Mouse (Mus musculus) gastrocnemius, adult 2 months (tissue): ENCODE measurements around the gene Zfp941. TPM values are rescaled to one million over a fixed set of nuclear protein-coding genes. Genes with fewer than 3 reads are reported as not detected.
"Not testable (repeated sequence)": the region's sequence is repeated elsewhere in the genome, so short reads cannot be mapped to it uniquely, and the experiment has no call there.

Experiments
- DNase-seq: peaks from one replicate; pipeline ENCODE4 v3.0.0; 2022
- H3K27ac ChIP-seq: fragments of 200-600 bp; 2 replicates; pipeline ENCODE4 v1.8.1; 2022; ENCODE audit warnings: mild to moderate bottlenecking
- H3K4me3 ChIP-seq: fragments of 200-600 bp; 2 replicates; pipeline ENCODE4 v1.8.1; 2022; ENCODE audit warnings: mild to moderate bottlenecking, moderate library complexity
- CTCF ChIP-seq: fragments of 200-600 bp; IDR thresholded peaks from 2 replicates; pipeline ENCODE4 v1.8.1; 2022; ENCODE audit warnings: antibody characterized with exemption, mild to moderate bottlenecking, moderate library complexity
- intact Hi-C: fragments of 180-260 bp; cut with DNase I; formaldehyde crosslinking; loops from one replicate; pipeline ENCODE4 v1.15.1; 2025
- total RNA-seq, 2 experiments: library from RNA; stranded (reverse); gene quantifications; 2 replicates each; pipeline ENCODE4 v1.2.3; 2021

Zfp941 gene
- total RNA-seq, 2 experiments from 2014 or later: not detected

DNA sequence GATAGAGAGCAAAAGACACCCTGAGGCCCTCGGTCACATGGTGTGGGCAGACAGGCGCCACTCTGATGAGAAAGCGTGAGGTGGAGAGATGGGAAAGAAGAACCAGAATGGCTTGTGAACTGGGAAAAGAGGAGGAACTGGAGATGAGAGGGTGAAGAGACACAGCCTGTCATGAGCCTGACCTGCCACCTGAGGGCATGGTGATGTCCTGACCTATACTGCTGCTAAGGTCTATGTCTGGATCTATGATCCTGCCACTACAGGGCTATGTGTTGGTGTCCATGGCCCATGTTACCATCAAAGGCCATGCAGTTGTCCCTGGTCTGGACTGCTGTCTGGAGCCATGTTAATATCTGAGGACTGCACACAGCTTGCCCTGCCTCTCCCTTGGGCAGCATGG lies 24.4 kb downstream of the Zfp941 start:
- H3K4me3 ChIP-seq: no peak overlapping the region
- H3K27ac ChIP-seq: no peak overlapping the region
- TF ChIP-seq CTCF: no peak
- intact Hi-C loops: no loop called here
- no peak for DNase-seq

DNA sequence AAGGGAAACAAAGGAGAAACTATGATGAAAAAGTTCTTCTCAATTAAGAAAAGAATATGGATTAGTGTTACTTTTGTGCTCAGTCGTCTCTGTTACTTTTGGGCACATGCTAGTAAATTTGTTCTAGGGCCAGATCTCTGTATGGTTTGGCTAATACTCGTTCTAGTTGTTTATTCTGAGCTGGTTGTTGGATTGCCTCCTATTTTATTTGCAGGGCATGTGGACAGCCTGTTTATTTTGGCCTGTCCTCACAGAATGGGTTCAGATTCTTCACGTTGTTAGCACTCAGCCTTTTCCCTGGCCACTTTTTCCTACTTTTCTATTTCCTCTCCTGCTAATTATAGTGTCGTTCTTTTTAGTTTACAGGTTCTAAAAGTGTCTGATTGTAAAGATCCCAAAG lies 28.4 kb downstream of the Zfp941 start:
- Histone ChIP-seq H3K4me3 (no peak overlapping the region), H3K27ac (no peak overlapping the region)
- intact Hi-C loops: no loop called here
- no peak for TF ChIP-seq CTCF
- DNase-seq: no peak

DNA sequence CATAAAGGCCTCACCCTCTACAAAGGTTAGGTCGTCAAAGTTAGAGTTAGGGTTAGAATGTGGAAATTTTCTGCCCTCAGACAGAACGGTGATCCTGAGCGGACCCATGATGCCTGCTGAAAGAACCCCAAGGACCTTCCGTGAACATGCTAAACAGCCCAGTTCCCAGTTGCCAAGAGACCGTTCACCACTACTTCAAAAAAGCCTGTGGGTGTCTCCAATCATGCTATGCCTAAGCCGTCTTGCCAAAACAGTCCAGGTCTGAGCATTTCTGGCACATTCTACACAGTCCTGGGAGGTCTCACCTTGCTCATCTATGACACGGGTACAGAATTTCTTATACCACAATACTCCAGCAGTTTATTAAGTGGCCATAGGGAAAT lies 33.9 kb downstream of the Zfp941 start:
- H3K27ac ChIP-seq: no peak overlapping the region
- no peak for TF ChIP-seq CTCF
- intact Hi-C loops: no loop called here
- H3K4me3 ChIP-seq: no peak overlapping the region
- DNase-seq: no peak

DNA sequence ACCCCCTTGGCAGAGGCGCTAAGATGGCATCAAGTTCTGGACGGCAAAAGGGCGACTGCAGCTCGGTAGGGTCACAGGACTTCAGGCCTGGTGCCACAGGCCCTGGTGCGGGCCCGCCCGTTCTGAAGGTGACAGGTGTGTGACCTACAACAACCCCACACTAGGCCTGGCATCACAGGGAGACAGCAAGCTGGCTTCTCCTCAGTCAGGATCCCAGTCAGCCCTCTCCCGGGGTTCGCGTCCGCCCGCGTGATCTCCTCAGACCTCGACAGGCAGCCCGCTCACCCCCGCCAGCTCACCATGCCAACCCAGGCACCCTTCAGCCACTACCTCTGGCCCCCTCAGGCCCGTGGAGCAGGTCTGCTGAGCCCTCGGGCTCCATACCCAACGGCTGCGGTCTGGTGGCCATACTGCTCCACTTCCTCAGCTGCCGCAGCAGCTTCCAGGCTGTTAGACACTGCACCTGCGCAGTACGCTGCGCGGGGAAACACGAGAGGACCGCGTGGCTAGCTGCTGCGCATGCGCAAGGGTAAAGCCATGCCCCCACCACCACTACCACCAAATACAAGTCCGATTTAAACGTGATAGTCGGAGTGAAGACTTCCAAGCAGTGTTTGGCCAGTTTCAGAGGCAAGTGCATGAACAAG lies 34.4 kb downstream of the Zfp941 start, which contains the start of gene Syce1:
Syce1 (minus strand) TSS at position 447 of the 647 bp plus-strand sequence.
- H3K27ac ChIP-seq: no peak within 1 kb of the TSS
- intact Hi-C loops: no loop called here
- no peak for TF ChIP-seq CTCF
- no peak for DNase-seq
- H3K4me3 ChIP-seq: no peak within 1 kb of the TSS

DNA sequence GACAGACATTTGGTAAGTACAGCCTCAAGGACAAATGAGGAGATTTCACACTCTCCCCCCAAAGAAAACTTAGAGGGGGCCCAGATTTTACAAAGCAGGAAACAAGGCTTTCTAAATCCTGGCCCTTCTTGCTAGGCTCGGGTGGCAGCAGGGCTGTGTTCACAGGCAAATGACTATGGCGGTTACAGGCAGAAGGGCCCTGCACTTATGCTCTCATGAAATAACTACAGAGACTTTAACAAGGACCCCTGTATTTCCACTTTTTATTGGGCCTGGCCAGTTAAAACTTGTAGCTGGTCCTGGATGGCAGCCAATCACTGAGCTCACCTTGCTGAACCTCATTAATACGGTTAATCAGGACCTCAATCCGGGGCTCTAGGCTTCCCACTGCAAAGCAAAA lies 41.4 kb downstream of the Zfp941 start:
- TF ChIP-seq CTCF: no peak
- intact Hi-C loops: no loop called here
- H3K4me3 ChIP-seq: no peak overlapping the region

DNA sequence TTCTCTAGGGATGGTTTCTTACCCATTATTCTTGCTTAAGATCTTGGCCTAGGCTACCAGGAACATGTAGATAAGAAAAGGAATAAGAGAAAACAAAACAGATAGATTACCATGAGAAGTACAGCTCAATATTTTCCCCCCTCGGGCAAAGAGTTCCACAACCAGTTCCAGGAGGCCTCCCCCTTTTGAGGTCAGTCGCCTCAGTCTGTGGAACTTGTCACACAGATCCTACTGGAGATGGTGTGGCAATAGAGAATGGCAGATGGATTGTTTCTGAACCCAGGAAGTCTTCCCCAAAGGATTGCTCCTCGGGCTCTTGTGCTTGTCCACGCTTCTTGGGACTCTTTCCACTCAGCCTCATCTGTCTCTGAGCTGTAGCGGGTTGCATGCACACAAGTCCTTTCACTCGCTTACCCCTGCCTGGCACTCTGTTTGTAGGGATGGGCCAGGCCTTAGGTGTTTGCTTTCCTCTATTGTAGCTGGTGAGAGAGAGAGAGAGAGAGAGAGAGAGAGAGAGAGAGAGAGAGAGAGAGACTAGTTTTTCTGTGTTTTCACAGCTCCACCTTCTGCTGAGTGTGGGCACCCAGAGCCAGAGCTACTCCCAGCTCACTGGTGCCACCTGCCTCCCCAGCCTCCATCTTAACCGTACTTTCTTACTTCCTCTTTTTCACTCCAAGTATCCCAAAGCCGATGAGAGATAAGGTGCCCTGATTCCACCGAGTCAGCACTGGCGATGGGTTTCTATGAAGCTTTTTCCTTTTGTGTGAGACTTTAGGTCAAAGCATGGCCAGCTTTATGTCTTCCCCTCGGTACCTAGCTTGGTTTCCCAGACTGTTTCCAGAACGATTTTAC lies 55.9 kb downstream of the Zfp941 start:
- TF ChIP-seq CTCF: no peak
- Histone ChIP-seq H3K27ac (no peak overlapping the region), H3K4me3 (no peak overlapping the region)
- no peak for DNase-seq
- intact Hi-C loops: no loop called here

More for the DNA sequence above, 41.4 kb downstream of the Zfp941 start:
- DNase-seq: no peak
- no peak overlapping the region for H3K27ac ChIP-seq

DNA sequence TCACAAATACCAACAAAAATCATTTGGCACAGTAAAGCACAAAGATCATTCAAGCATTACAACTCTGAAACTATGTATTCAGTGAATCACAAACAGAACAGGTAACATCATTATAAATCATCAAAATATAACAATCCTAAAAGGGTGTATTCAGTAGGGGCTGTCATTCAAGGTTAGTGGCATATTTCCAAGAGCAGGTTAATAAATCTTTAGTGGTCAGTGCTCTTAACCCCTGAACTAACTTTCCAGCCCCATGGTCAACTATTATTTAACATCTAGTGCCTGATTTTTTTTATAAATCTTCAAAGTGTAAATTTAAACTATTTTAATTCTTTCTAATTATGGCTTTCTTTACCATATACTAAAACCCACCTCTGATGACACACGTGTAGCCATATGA lies 56.6 kb downstream of the Zfp941 start:
- DNase-seq, H3K27ac ChIP-seq, intact Hi-C loops, H3K4me3 ChIP-seq: not testable (repeated sequence)

DNA sequence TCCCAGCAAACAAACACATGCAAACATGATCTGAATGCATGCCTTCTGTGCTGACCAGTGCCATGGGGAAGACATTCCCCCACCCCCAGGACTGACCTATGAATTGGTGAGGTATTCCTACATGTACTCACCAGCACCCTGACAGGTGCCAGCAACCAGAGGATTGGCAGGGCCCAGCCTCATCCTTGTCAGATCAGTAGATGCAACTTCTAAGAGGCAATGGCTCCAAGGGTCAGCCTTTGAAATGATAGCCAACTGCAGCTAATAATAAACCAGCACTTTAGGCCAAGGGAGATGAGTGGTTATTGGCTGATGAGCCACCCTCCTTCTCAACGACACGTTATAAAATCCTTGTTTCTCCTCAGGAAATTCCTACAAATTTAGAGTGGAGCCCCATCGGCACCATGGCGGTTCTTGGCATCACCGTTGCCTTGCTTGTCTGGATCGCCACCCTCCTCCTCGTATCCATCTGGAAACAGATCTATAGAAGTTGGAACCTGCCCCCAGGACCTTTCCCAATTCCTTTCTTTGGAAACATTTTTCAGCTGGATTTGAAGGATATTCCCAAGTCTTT lies 58.4 kb downstream of the Zfp941 start, which contains the start of gene Cyp2e1:
Cyp2e1 (plus strand) TSS at position 293 of the 574 bp plus-strand sequence.
- TF ChIP-seq CTCF: no peak
- no peak within 1 kb of the TSS for H3K4me3 ChIP-seq
- intact Hi-C loops: no loop called here
- H3K27ac ChIP-seq: no peak within 1 kb of the TSS
- DNase-seq: no peak

DNA sequence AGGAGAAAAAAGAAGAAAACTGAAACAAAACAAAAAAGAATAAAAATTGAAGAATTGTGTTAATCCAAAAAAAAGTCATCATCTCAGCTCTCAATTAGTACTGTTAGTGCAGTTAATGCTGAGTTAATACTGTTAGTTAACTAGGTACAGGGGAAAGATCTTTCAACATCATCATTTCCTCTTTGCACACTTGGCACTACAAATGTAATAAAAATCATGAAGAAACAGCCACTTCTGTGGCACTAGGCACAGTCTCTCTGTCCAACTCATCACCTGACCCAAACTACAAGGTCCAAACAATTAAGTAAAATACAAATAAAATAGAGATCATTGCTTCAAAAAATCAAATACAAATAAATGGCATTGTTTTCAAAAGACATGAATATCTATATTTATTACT lies 61.3 kb downstream of the Zfp941 start:
- Histone ChIP-seq H3K27ac (no peak overlapping the region), H3K4me3 (no peak overlapping the region)
- DNase-seq: no peak
- TF ChIP-seq CTCF: no peak
- intact Hi-C loops: no loop called here

Other genes with a start within 250 kb of the Zfp941 start
- not detected for gene Olfr46, start 220.9 kb downstream of the Zfp941 start, total RNA-seq
- not detected for gene Olfr61, start 193.2 kb downstream of the Zfp941 start, total RNA-seq
- not detected for gene Olfr53, start 175.7 kb downstream of the Zfp941 start, total RNA-seq
- not detected for gene Olfr539, start 162.2 kb downstream of the Zfp941 start, total RNA-seq
- gene Olfr45, start 140.2 kb downstream of the Zfp941 start, total RNA-seq: not detected
- gene Olfr541, start 124.9 kb downstream of the Zfp941 start, total RNA-seq: not detected
- 1 to 10 TPM; 2.6 to 8.8 TPM for gene Cyp2e1, start 58.4 kb downstream of the Zfp941 start, total RNA-seq
- not detected for gene Syce1, start 34.3 kb downstream of the Zfp941 start, total RNA-seq
- not detected for gene Urah, start 12.8 kb upstream of the Zfp941 start, total RNA-seq
- gene Scgb1c1, start 23.4 kb upstream of the Zfp941 start, total RNA-seq: not detected
- gene Odf3, start 25.6 kb upstream of the Zfp941 start, total RNA-seq: not detected
- gene Gm45785, start 34.2 kb upstream of the Zfp941 start, total RNA-seq: not detected
- gene Ric8a, start 34.8 kb upstream of the Zfp941 start, total RNA-seq: 10 to 100 TPM; 12.7 TPM
- 1 to 10 TPM; 6.0 to 6.9 TPM for gene Bet1l, start 35.4 kb upstream of the Zfp941 start, total RNA-seq
- gene Psmd13, start 59.8 kb upstream of the Zfp941 start, total RNA-seq: 10 to 100 TPM; 84.5 to 89.3 TPM
- gene Sirt3, start 60.1 kb upstream of the Zfp941 start, total RNA-seq: 10 to 100 TPM; 20.4 to 27.3 TPM
- 1,000 to 10,000 TPM; 2,055 to 2,295 TPM for gene Cox8b, start 78.3 kb upstream of the Zfp941 start, total RNA-seq
- not detected for gene Nlrp6, start 98.7 kb upstream of the Zfp941 start, total RNA-seq
- gene Pgghg, start 119.2 kb upstream of the Zfp941 start, total RNA-seq: 1 to 10 TPM; 3.8 to 5.6 TPM
- under 1 TPM in 1 of 2 experiments, not detected in 1; 0.33 TPM for gene Ifitm5, start 128.1 kb upstream of the Zfp941 start, total RNA-seq
- not detected for gene Gm45717, start 133.8 kb upstream of the Zfp941 start, total RNA-seq
- 10 to 100 TPM; 42.2 to 82.6 TPM for gene Ifitm2, start 133.8 kb upstream of the Zfp941 start, total RNA-seq
- gene Ifitm1, start 145.0 kb upstream of the Zfp941 start, total RNA-seq: 1 to 10 TPM in 1 of 2 experiments, under 1 TPM in 1; 0.69 to 1.4 TPM
- 10 to 100 TPM; 30.8 to 49.0 TPM for gene Ifitm3, start 188.6 kb upstream of the Zfp941 start, total RNA-seq
- not detected for gene Ifitm6, start 195.7 kb upstream of the Zfp941 start, total RNA-seq
- gene Gm17387, start 207.0 kb upstream of the Zfp941 start, total RNA-seq: not detected
- gene B4galnt4, start 238.9 kb upstream of the Zfp941 start, total RNA-seq: under 1 TPM; 0.17 to 0.18 TPM